Mouse (Mus musculus): Measurements from ENCODE around the gene Plekhm2.

DNA sequence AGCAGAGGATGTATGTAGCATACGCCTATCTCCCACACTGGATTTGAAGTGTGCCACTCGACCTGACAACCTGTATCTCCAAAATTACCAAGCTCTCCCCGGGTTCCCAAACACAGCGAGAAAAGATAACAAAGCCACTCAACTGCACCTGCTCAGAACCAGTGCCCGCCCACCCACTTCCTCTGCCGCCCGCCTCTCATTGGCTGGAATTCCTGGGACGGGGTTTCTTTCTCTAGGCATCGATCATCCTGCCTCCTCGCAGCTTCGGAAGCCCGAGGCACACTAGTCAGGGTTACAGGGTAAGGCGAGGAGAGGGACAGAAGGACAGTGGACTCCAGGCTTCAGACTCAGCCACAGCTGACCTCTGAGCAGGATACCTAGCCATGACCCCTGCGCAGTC lies 36.0 kb downstream of the Plekhm2 start:
- TF ChIP-seq TAL1 (IDR thresholded peaks at IDR 0.05; ENCODE audit: low read length) (no peak), GATA1 (IDR thresholded peaks at IDR 0.05; ENCODE audit: low read length) (no peak)

All from erythroblast, embryonic 14.5 days (primary cell).